Mouse (Mus musculus) central nervous system, embryonic 18 days (tissue): ENCODE measurements around the gene Uvssa. TPM values are rescaled to one million over a fixed set of nuclear protein-coding genes. Genes with fewer than 3 reads are reported as not detected.

Experiments
- polyA plus RNA-seq: library from polyadenylated mRNA; depleted of rRNA; stranded (reverse); fragments of >200 nt; gene quantifications from 2 replicates; pipeline ENCODE4 v1.2.3, GENCODE M21; 2012; rRNA removed

Uvssa gene
- polyA plus RNA-seq, result 6.3 and 6.8 TPM in 2 replicates

DNA sequence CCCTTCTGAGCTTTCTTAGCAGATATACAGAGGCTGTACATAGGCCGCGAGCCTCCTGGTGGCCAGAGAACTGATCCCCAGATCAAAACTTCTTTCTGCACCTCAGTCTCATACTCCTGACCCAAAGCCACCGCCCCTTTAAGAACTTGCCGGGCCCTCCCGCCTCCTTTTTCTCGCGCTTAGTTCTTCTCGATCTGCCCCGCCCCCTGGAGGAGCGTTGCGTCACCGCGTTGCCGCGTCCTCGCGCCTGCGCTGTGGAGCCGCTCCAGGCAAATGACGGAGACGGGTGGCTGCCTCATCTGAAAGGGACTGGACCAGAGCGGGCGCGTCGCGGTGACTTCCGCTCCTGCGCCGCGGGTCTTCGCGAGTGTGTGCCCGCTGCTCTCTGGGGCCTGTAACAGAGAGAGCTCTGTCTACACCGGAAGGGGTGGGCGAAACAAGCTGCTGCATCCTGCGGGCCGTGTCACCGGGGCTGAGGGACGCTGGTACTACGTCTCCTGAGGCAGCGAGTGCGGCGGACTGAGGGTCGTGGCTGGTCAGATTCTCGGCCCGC lies at the start of gene Uvssa:
Gene Uvssa (plus strand): TSS at position 248 of the 553 bp plus-strand sequence.

DNA sequence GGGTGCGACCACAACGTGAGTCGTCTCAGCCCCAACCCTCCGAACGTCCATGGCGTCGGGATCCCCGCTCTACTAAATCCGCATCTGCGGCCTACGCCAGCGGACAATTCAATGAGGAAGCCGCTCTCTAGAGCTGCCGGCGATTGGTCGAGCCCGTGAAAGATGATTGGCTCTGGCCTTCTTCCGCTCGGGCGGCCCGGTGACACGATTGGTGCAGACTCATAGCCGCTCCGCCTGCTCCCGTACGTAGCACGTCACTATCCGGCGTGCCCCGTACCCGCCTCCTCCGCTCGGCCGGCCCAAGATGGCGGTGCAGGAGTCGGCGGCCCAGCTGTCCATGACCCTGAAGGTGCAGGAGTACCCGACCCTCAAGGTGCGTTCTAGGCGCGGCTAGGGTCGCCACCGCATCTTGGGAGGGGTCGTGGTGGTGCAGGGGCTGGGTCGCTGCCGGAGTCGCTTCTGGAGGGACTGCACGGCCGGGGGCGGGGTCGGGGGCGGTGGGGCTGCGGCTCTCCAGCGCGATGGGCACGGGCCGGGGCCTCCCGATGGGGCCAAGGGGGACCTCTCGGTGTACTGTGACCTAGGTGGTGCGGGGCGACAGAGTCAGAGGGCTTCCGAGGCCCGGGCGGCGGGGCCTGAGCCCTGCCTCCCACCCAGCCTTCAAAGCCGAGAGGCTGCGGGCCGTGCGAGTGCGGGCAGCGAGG lies 42.9 kb upstream of the Uvssa start, which contains the start of gene Maea:
Gene Maea (plus strand): TSS at position 237 of the 704 bp plus-strand sequence.

DNA sequence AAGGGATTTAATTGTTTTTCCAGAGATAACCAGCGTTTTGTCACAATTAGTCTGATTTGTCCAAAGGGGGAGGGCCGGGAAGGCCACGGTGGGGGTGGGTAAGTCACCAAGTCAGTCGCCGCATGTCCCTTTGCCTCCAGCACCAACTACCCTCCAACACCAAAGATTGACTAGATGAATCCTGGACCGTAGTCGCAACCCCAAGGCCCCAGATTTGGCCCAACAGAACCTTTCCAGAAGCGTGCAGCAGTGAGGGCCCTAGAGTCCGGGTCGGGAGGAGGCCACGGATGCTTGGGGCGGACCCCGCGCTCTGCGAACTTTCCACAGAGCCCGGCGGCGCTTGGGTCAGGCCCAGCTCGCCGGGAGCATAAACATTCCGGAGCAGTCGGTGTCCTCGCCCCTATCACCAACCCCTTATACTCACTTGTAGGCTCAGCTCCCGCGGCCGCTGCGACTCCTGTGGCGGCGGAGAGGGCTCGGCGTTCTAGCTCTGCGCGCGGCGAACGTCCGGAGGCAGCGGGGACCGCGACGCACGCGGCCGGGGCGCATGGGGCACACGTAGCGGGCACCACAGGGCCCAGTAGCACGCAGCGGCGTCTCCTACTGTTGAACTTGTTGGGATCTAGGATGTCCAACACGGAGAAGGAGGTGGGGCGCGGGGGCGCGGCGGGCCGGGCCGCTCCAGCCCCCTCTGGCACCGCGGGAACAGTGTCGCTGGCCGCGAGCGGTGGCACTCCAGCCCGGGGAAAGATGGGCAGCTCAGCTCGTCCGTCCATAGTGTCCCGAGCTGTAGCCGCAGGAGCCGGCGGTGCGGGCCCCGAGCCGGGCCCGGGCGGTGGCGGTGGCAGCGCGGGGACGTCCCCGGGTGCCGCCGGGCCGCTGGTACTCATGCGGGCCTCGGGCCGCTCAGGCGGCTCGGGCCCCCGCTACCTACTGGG lies 55.1 kb downstream of the Uvssa start, which contains the start of gene Nkx1-1:
Gene Nkx1-1 (minus strand): TSS at position 776 of the 938 bp plus-strand sequence.

Other genes with a start within 250 kb of the Uvssa start
- gene Spon2, start 160.1 kb upstream of the Uvssa start, polyA plus RNA-seq, result 4.0 and 4.6 TPM in 2 replicates
- 296 and 298 TPM in 2 replicates for gene Ctbp1, start 103.6 kb upstream of the Uvssa start, polyA plus RNA-seq
- 165 and 177 TPM in 2 replicates for gene Maea, start 43.0 kb upstream of the Uvssa start, polyA plus RNA-seq
- gene Nkx1-1, start 55.4 kb downstream of the Uvssa start, polyA plus RNA-seq, result 0.56 and 0.88 TPM in 2 replicates